Mouse (Mus musculus) midbrain, embryonic 15.5 days (tissue): ENCODE results near the gene Zbtb46. TPM values are rescaled to one million over a fixed set of nuclear protein-coding genes. Genes with fewer than 3 reads are reported as not detected.
A peak's percentile ranks its signal among the peaks of the same experiment; 100 is the strongest.
"Not testable (repeated sequence)": the region's sequence is repeated elsewhere in the genome, so short reads cannot be mapped to it uniquely, and the experiment has no call there.

Source experiments
- ATAC-seq: fragments of 200-750 bp; cut with Nextera tagmentation; replicated peaks from 2 replicates; pipeline ENCODE4 v1.8.0; 2017; ENCODE audit warnings: moderate TSS enrichment
- H3K27ac ChIP-seq: fragments of 300-500 bp; sonication (generic); 2 replicates; pipeline ENCODE4 v1.5.1; 2015; ENCODE audit warnings: mild to moderate bottlenecking, inconsistent platforms
- H3K27me3 ChIP-seq: fragments of 300-500 bp; sonication (generic); replicated peaks from 2 replicates; pipeline ENCODE4 v1.6.1; 2015; ENCODE audit warnings: inconsistent platforms
- H3K36me3 ChIP-seq: fragments of 300-500 bp; sonication (generic); replicated peaks from 2 replicates; pipeline ENCODE4 v1.6.1; 2015; ENCODE audit warnings: inconsistent platforms
- H3K4me1 ChIP-seq: fragments of 300-500 bp; sonication (generic); 2 replicates; pipeline ENCODE4 v1.6.1; 2015; ENCODE audit warnings: inconsistent platforms
- H3K4me2 ChIP-seq: fragments of 300-500 bp; sonication (generic); 2 replicates; pipeline ENCODE4 v1.6.1; 2015; ENCODE audit warnings: inconsistent platforms, mild to moderate bottlenecking, moderate library complexity
- H3K4me3 ChIP-seq: fragments of 300-500 bp; sonication (generic); 2 replicates; pipeline ENCODE4 v1.5.1; 2015; ENCODE audit warnings: mild to moderate bottlenecking, inconsistent platforms
- H3K9ac ChIP-seq: fragments of 300-500 bp; sonication (generic); 2 replicates; pipeline ENCODE4 v1.6.1; 2015; ENCODE audit warnings: mild to moderate bottlenecking, inconsistent platforms
- H3K9me3 ChIP-seq: fragments of 300-500 bp; sonication (generic); 2 replicates; pipeline ENCODE4 v1.6.1; 2016; ENCODE audit warnings: inconsistent platforms
- WGBS: fragments of 180-500 bp; shearing (Covaris S2); methylation state at CpG from one replicate; pipeline ENCODE4 v1.1.7; 2015; ENCODE audit warnings: mixed read lengths; 5-methylcytosine and 5-hydroxymethylcytosine counted together
- polyA plus RNA-seq: library from polyadenylated mRNA; unstranded; fragments of >200 nt; fragmentation: Nextera tagmentation; extraction: Ambion mirVana; gene quantifications from 2 replicates; pipeline ENCODE4 v1.2.1, GENCODE M21; 2015

The Zbtb46 gene
- 23.8 and 26.0 TPM in 2 replicates for polyA plus RNA-seq

GRCm38 (mm10) chr2:181459153-181459672 lies at the start of gene Zbtb46:
TSS of gene Zbtb46 (minus strand) at chr2:181459426.
- Histone ChIP-seq H3K4me3 (peak within 1 kb of the TSS; percentile 87), H3K9ac (peak within 1 kb of the TSS; percentile 81), H3K4me2 (peak within 1 kb of the TSS; percentile 94), H3K4me1 (peaks cover 20% of the 10 kb centered on the region), H3K9me3 (no peaks in the 10 kb centered on the region), H3K27me3 (no peaks in the 10 kb centered on the region), H3K27ac (peak within 1 kb of the TSS; percentile 79), H3K36me3 (no peaks in the 10 kb centered on the region)
- peak; percentile 91 for ATAC-seq
- WGBS: under 1% methylated on average over 51 of the region's 83 CpGs

- H3K9me3 ChIP-seq: no peaks in the 10 kb centered on the region
- no peaks in the 10 kb centered on the region for H3K27me3 ChIP-seq
- peaks cover 19% of the 10 kb centered on the region for H3K4me1 ChIP-seq
- no peak overlapping the region for H3K4me2 ChIP-seq
- H3K27ac ChIP-seq: no peak overlapping the region
- peaks cover 23% of the 10 kb centered on the region; the same call in 1 of the 2 replicates for H3K36me3 ChIP-seq
- no peak for ATAC-seq
- WGBS: 80% methylated on average over 4 of the region's 4 CpGs
- H3K4me3 ChIP-seq: no peak overlapping the region
- no peak overlapping the region for H3K9ac ChIP-seq
These were observed 39.4 kb upstream of the Zbtb46 start for GRCm38 (mm10) chr2:181498644-181499043.

GRCm38 (mm10) chr2:181497548-181497875 lies 38.3 kb upstream of the Zbtb46 start:
- under 1% methylated on average over 12 of the region's 12 CpGs for WGBS
- Histone ChIP-seq H3K4me1 (peaks cover 19% of the 10 kb centered on the region), H3K9ac (peak overlapping the region; percentile 93), H3K4me2 (peak overlapping the region; percentile 99), H3K27ac (peak overlapping the region; percentile 86), H3K27me3 (no peaks in the 10 kb centered on the region), H3K9me3 (no peaks in the 10 kb centered on the region), H3K36me3 (peaks cover 15% of the 10 kb centered on the region; the same call in 1 of the 2 replicates), H3K4me3 (peak overlapping the region; percentile 88)
- ATAC-seq: peak; percentile 38

GRCm38 (mm10) chr2:181496831-181497547 lies 37.8 kb upstream of the Zbtb46 start, which contains the start of gene Tpd52l2:
TSS of gene Tpd52l2 (plus strand) at chr2:181497142.
- peak within 1 kb of the TSS; percentile 88 for H3K4me3 ChIP-seq
- H3K4me1 ChIP-seq: peaks cover 19% of the 10 kb centered on the region
- H3K9ac ChIP-seq: peak within 1 kb of the TSS; percentile 93
- WGBS: 0% methylated on average over 46 of the region's 46 CpGs
- H3K27ac ChIP-seq: peak within 1 kb of the TSS; percentile 86
- peak; percentile 99 for ATAC-seq
- H3K27me3 ChIP-seq: no peaks in the 10 kb centered on the region
- H3K9me3 ChIP-seq: no peaks in the 10 kb centered on the region
- peaks cover 10% of the 10 kb centered on the region; the same call in 1 of the 2 replicates for H3K36me3 ChIP-seq
- H3K4me2 ChIP-seq: peak within 1 kb of the TSS; percentile 99

GRCm38 (mm10) chr2:181496281-181496680 lies 37.1 kb upstream of the Zbtb46 start:
- Histone ChIP-seq H3K9ac (peak overlapping the region; percentile 40), H3K36me3 (peaks cover 7% of the 10 kb centered on the region; the same call in 1 of the 2 replicates), H3K9me3 (no peaks in the 10 kb centered on the region), H3K27me3 (no peaks in the 10 kb centered on the region), H3K4me1 (peaks cover 19% of the 10 kb centered on the region), H3K4me2 (peak overlapping the region; percentile 99), H3K4me3 (peak overlapping the region; percentile 88), H3K27ac (peak overlapping the region; percentile 86)
- ATAC-seq: peak; percentile 69
- 14% methylated on average over 8 of the region's 8 CpGs for WGBS

GRCm38 (mm10) chr2:181495845-181496244 lies 36.6 kb upstream of the Zbtb46 start:
- H3K9ac ChIP-seq, H3K27me3 ChIP-seq, H3K36me3 ChIP-seq, H3K9me3 ChIP-seq, H3K27ac ChIP-seq, H3K4me3 ChIP-seq, ATAC-seq: not testable (repeated sequence)
- 61% methylated on average over 8 of the region's 8 CpGs for WGBS
- Histone ChIP-seq H3K4me1 (peaks cover 19% of the 10 kb centered on the region), H3K4me2 (peak overlapping the region; percentile 99)

- Histone ChIP-seq H3K36me3 (no peaks in the 10 kb centered on the region; the same call in 1 of the 2 replicates), H3K4me1 (peaks cover 19% of the 10 kb centered on the region), H3K9me3 (no peaks in the 10 kb centered on the region), H3K9ac (no peak overlapping the region), H3K27me3 (no peaks in the 10 kb centered on the region), H3K4me2 (no peak overlapping the region), H3K4me3 (no peak overlapping the region), H3K27ac (no peak overlapping the region)
- no peak for ATAC-seq
- WGBS: 69% methylated on average over 26 of the region's 26 CpGs
These were observed 35.2 kb upstream of the Zbtb46 start for GRCm38 (mm10) chr2:181494266-181494945.

GRCm38 (mm10) chr2:181493156-181493927 lies 34.1 kb upstream of the Zbtb46 start, which contains the start of gene Abhd16b:
TSS of gene Abhd16b (plus strand) at chr2:181493206.
- 85% methylated on average over 31 of the region's 31 CpGs for WGBS
- H3K4me2 ChIP-seq: no peak within 1 kb of the TSS
- H3K9me3 ChIP-seq: no peaks in the 10 kb centered on the region
- H3K4me3 ChIP-seq: no peak within 1 kb of the TSS
- no peak within 1 kb of the TSS for H3K9ac ChIP-seq
- peaks cover 14% of the 10 kb centered on the region for H3K4me1 ChIP-seq
- H3K27me3 ChIP-seq: no peaks in the 10 kb centered on the region
- no peaks in the 10 kb centered on the region for H3K36me3 ChIP-seq
- ATAC-seq: no peak
- H3K27ac ChIP-seq: no peak within 1 kb of the TSS

- Histone ChIP-seq H3K4me1 (peaks cover 4% of the 10 kb centered on the region), H3K36me3 (no peaks in the 10 kb centered on the region), H3K27me3 (no peaks in the 10 kb centered on the region), H3K9me3 (no peaks in the 10 kb centered on the region), H3K9ac (no peak overlapping the region), H3K4me3 (no peak overlapping the region), H3K4me2 (no peak overlapping the region), H3K27ac (no peak overlapping the region)
- ATAC-seq: no peak
- 53% methylated on average over 3 of the region's 3 CpGs for WGBS
These were observed 33.0 kb upstream of the Zbtb46 start for GRCm38 (mm10) chr2:181492206-181492605.

- WGBS: 28% methylated on average over 7 of the region's 7 CpGs
- Histone ChIP-seq H3K27ac (no peak overlapping the region), H3K9me3 (no peaks in the 10 kb centered on the region), H3K4me1 (peaks cover 4% of the 10 kb centered on the region), H3K27me3 (no peaks in the 10 kb centered on the region), H3K36me3 (no peaks in the 10 kb centered on the region), H3K4me3 (no peak overlapping the region), H3K9ac (no peak overlapping the region), H3K4me2 (no peak overlapping the region)
- ATAC-seq: no peak
These were observed 32.4 kb upstream of the Zbtb46 start for GRCm38 (mm10) chr2:181491432-181492205.
